Mouse (Mus musculus) lung, embryonic 15.5 days (tissue): ENCODE data around the gene Aqp6. TPM values are rescaled to one million over a fixed set of nuclear protein-coding genes. Genes with fewer than 3 reads are reported as not detected.
A peak's percentile ranks its signal among the peaks of the same experiment; 100 is the strongest.

Experiments
- ATAC-seq: fragments of 200-750 bp; cut with Nextera tagmentation; 2 replicates; pipeline ENCODE4 v1.8.0; 2017; ENCODE audit warnings: moderate number of reproducible peaks, borderline replicate concordance; ENCODE audit not compliant: low FRiP score, low TSS enrichment; ENCODE audit errors: extremely low read depth
- H3K27ac ChIP-seq: fragments of 300-500 bp; sonication (generic); 2 replicates; pipeline ENCODE4 v1.5.1; 2015; ENCODE audit warnings: moderate library complexity, mild to moderate bottlenecking, inconsistent platforms
- H3K27me3 ChIP-seq: fragments of 300-500 bp; sonication (generic); 2 replicates; pipeline ENCODE4 v1.6.1; 2015; ENCODE audit warnings: inconsistent platforms
- H3K36me3 ChIP-seq: fragments of 300-500 bp; sonication (generic); 2 replicates; pipeline ENCODE4 v1.6.1; 2015; ENCODE audit warnings: inconsistent platforms
- H3K4me1 ChIP-seq: fragments of 300-500 bp; sonication (generic); 2 replicates; pipeline ENCODE4 v1.6.1; 2015; ENCODE audit warnings: inconsistent platforms
- H3K4me2 ChIP-seq: fragments of 300-500 bp; sonication (generic); 2 replicates; pipeline ENCODE4 v1.6.1; 2015; ENCODE audit warnings: inconsistent platforms, mild to moderate bottlenecking, moderate library complexity
- H3K4me3 ChIP-seq: fragments of 300-500 bp; sonication (generic); 2 replicates; pipeline ENCODE4 v1.5.1; 2015; ENCODE audit warnings: mild to moderate bottlenecking, inconsistent platforms
- H3K9ac ChIP-seq: fragments of 300-500 bp; sonication (generic); 2 replicates; pipeline ENCODE4 v1.6.1; 2015; ENCODE audit warnings: inconsistent platforms
- H3K9me3 ChIP-seq: fragments of 300-500 bp; sonication (generic); 2 replicates; pipeline ENCODE4 v1.6.1; 2016; ENCODE audit warnings: inconsistent platforms
- WGBS: fragments of 180-500 bp; shearing (Covaris S2); methylation state at CpG from one replicate; pipeline ENCODE4 v1.1.7; 2015; 5-methylcytosine and 5-hydroxymethylcytosine counted together
- polyA plus RNA-seq: library from polyadenylated mRNA; unstranded; fragments of >200 nt; fragmentation: Nextera tagmentation; extraction: Ambion mirVana; gene quantifications from 2 replicates; pipeline ENCODE4 v1.2.1, GENCODE M21; 2015

Gene Aqp6
- not detected in 2 replicates for polyA plus RNA-seq

- peaks cover 46% of the 10 kb centered on the region for H3K27me3 ChIP-seq
- no peaks in the 10 kb centered on the region for H3K9me3 ChIP-seq
- H3K27ac ChIP-seq: no peak within 1 kb of the TSS
- H3K9ac ChIP-seq: no peak within 1 kb of the TSS
- no peaks in the 10 kb centered on the region for H3K36me3 ChIP-seq
- WGBS: 68% methylated on average over 22 of the region's 22 CpGs
- no peak for ATAC-seq
- H3K4me1 ChIP-seq: peaks cover 17% of the 10 kb centered on the region
- H3K4me2 ChIP-seq: no peak within 1 kb of the TSS
- no peak within 1 kb of the TSS for H3K4me3 ChIP-seq
Measured at GRCm38 (mm10) chr15:99600986-99601822, at the start of gene Aqp6. Gene Aqp6, plus strand, starts transcription at chr15:99601400.

- Histone ChIP-seq H3K4me2 (no peak overlapping the region), H3K27ac (no peak overlapping the region), H3K9ac (no peak overlapping the region), H3K4me1 (no peaks in the 10 kb centered on the region), H3K9me3 (no peaks in the 10 kb centered on the region), H3K36me3 (no peaks in the 10 kb centered on the region), H3K27me3 (no peaks in the 10 kb centered on the region), H3K4me3 (no peak overlapping the region)
- no peak for ATAC-seq
- 34% methylated on average over 6 of the region's 6 CpGs for WGBS
Measured at GRCm38 (mm10) chr15:99553767-99554166, 47.4 kb upstream of the Aqp6 start.

- Histone ChIP-seq H3K4me3 (no peak overlapping the region), H3K36me3 (no peaks in the 10 kb centered on the region), H3K27me3 (no peaks in the 10 kb centered on the region), H3K9ac (no peak overlapping the region), H3K27ac (no peak overlapping the region), H3K4me1 (0 out of 2 replicates have a peak, but pooled peaks cover 2% of the 10 kb centered on the region), H3K9me3 (no peaks in the 10 kb centered on the region), H3K4me2 (no peak overlapping the region)
- WGBS: 74% methylated on average over 1 of the region's 1 CpGs
- no peak for ATAC-seq
Measured at GRCm38 (mm10) chr15:99558947-99559346, 42.3 kb upstream of the Aqp6 start.

GRCm38 (mm10) chr15:99560246-99560645 is 41.0 kb upstream of the Aqp6 start:
- Histone ChIP-seq H3K4me3 (no peak overlapping the region), H3K36me3 (no peaks in the 10 kb centered on the region), H3K27me3 (no peaks in the 10 kb centered on the region), H3K9me3 (no peaks in the 10 kb centered on the region), H3K27ac (no peak overlapping the region), H3K9ac (no peak overlapping the region), H3K4me1 (0 out of 2 replicates have a peak, but pooled peaks cover 4% of the 10 kb centered on the region), H3K4me2 (no peak overlapping the region)
- WGBS: 65% methylated on average over 10 of the region's 10 CpGs
- no peak for ATAC-seq

- Histone ChIP-seq H3K4me2 (no peak overlapping the region), H3K4me1 (0 out of 2 replicates have a peak, but pooled peaks cover 8% of the 10 kb centered on the region), H3K9me3 (no peaks in the 10 kb centered on the region), H3K4me3 (no peak overlapping the region), H3K9ac (no peak overlapping the region), H3K27me3 (no peaks in the 10 kb centered on the region), H3K36me3 (no peaks in the 10 kb centered on the region), H3K27ac (peak overlapping the region; percentile 2; the same call in 1 of the 2 replicates)
- WGBS: 38% methylated on average over 4 of the region's 4 CpGs
- ATAC-seq: no peak
Measured at GRCm38 (mm10) chr15:99567371-99567770, 33.8 kb upstream of the Aqp6 start.

GRCm38 (mm10) chr15:99568682-99569081 is 32.5 kb upstream of the Aqp6 start:
- WGBS: 72% methylated on average over 6 of the region's 6 CpGs
- H3K4me3 ChIP-seq: no peak overlapping the region
- H3K9ac ChIP-seq: no peak overlapping the region
- no peaks in the 10 kb centered on the region for H3K9me3 ChIP-seq
- no peaks in the 10 kb centered on the region for H3K27me3 ChIP-seq
- 0 out of 2 replicates have a peak, but pooled peaks cover 8% of the 10 kb centered on the region for H3K4me1 ChIP-seq
- ATAC-seq: no peak
- H3K4me2 ChIP-seq: no peak overlapping the region
- no peak overlapping the region for H3K27ac ChIP-seq
- H3K36me3 ChIP-seq: no peaks in the 10 kb centered on the region

GRCm38 (mm10) chr15:99569123-99569522 is 32.1 kb upstream of the Aqp6 start:
- peaks cover 2% of the 10 kb centered on the region; the same call in 1 of the 2 replicates for H3K27me3 ChIP-seq

GRCm38 (mm10) chr15:99578802-99579485 is 22.3 kb upstream of the Aqp6 start, which contains the start of gene Aqp2:
Gene Aqp2, plus strand, starts transcription at chr15:99579055.
- H3K27me3 ChIP-seq: peaks cover 72% of the 10 kb centered on the region
- WGBS: 77% methylated on average over 26 of the region's 26 CpGs
- no peak within 1 kb of the TSS for H3K27ac ChIP-seq
- H3K36me3 ChIP-seq: no peaks in the 10 kb centered on the region
- H3K9me3 ChIP-seq: no peaks in the 10 kb centered on the region
- no peak within 1 kb of the TSS for H3K9ac ChIP-seq
- peaks cover 6% of the 10 kb centered on the region for H3K4me1 ChIP-seq
- H3K4me2 ChIP-seq: no peak within 1 kb of the TSS
- ATAC-seq: no peak
- H3K4me3 ChIP-seq: no peak within 1 kb of the TSS

More at GRCm38 (mm10) chr15:99569123-99569522, 32.1 kb upstream of the Aqp6 start:
- no peaks in the 10 kb centered on the region for H3K36me3 ChIP-seq
- H3K27ac ChIP-seq: no peak overlapping the region
- 0 out of 2 replicates have a peak, but pooled peaks cover 4% of the 10 kb centered on the region for H3K4me1 ChIP-seq
- H3K9me3 ChIP-seq: no peaks in the 10 kb centered on the region
- H3K9ac ChIP-seq: no peak overlapping the region
- H3K4me2 ChIP-seq: no peak overlapping the region
- no peak overlapping the region for H3K4me3 ChIP-seq
- 62% methylated on average over 10 of the region's 10 CpGs for WGBS
- no peak for ATAC-seq

GRCm38 (mm10) chr15:99583463-99584344 is 17.5 kb upstream of the Aqp6 start:
- Histone ChIP-seq H3K36me3 (no peaks in the 10 kb centered on the region), H3K4me3 (peak overlapping the region; percentile 33), H3K27me3 (peaks cover 98% of the 10 kb centered on the region), H3K4me1 (peaks cover 21% of the 10 kb centered on the region), H3K27ac (no peak overlapping the region), H3K9ac (peak overlapping the region; percentile 24; the same call in 1 of the 2 replicates), H3K9me3 (no peaks in the 10 kb centered on the region), H3K4me2 (peak overlapping the region; percentile 62)
- ATAC-seq: peak; percentile 52; the same call in 1 of the 2 replicates
- 3% methylated on average over 47 of the region's 54 CpGs for WGBS

GRCm38 (mm10) chr15:99584407-99585202 is 16.6 kb upstream of the Aqp6 start:
- H3K4me1 ChIP-seq: peaks cover 21% of the 10 kb centered on the region
- no peak overlapping the region for H3K9ac ChIP-seq
- peaks cover 100% of the 10 kb centered on the region for H3K27me3 ChIP-seq
- H3K4me2 ChIP-seq: peak overlapping the region; percentile 62
- no peak for ATAC-seq
- H3K36me3 ChIP-seq: no peaks in the 10 kb centered on the region
- H3K4me3 ChIP-seq: peak overlapping the region; percentile 33
- no peaks in the 10 kb centered on the region for H3K9me3 ChIP-seq
- 3% methylated on average over 24 of the region's 24 CpGs for WGBS
- no peak overlapping the region for H3K27ac ChIP-seq
